Mouse (Mus musculus) fibroblast of lung, adult 2 months (primary cell): ENCODE measurements around the gene Nkain4.

Experiments used
- DNase-seq: peaks from one replicate; pipeline ENCODE4 v3.0.0-alpha.2; 2011; ENCODE audit warnings: low read depth

Gene Nkain4

DNA sequence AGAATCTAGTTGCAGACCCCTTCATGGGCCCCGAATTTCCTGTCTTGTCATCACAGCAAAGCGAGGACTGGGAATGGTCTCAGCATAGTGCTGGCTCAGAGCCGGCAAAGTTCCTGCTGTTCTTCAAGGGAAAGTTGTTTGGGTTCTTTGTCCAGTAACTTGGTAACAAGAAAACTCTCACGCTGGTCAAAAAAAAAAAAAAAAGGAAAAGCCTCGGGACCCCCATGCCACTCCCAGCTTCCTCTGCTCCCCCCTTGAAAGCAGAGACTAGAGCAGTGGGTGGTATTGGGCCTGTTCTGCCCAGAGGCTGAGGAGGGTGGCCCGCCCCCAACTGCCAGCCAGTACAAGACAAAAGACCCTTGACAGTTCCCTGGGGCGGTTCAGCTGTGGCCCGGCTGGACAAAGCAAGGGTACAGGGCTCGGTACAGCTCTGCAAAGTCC lies 1.7 kb downstream of the Nkain4 start:
- DNase-seq, result no peak

GRCm38 (mm10) chr2:180949947-180950346 lies 4.6 kb downstream of the Nkain4 start:
- DNase-seq, result no peak

DNA sequence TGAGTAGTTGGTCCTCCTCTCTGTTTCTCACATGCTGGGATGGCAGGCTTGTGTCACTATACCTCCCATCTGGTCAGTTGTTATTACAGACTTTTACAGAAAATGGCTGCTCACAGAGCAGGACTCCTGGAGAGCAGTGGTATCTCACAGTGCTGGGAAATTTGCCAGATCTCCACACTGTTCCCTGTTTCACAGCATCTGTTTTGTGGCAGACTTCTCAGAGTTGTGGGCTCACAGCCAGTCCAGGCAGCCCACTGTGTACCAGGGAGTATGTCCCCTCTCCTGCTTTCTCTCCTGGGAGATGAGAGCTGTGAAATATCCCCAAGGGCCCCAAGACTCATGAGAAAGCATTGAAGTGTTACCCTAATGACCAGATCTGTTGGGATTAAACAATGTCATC lies 12.6 kb downstream of the Nkain4 start:
- no peak for DNase-seq

GRCm38 (mm10) chr2:180940187-180940586 lies 14.3 kb downstream of the Nkain4 start:
- DNase-seq, result no peak

DNA sequence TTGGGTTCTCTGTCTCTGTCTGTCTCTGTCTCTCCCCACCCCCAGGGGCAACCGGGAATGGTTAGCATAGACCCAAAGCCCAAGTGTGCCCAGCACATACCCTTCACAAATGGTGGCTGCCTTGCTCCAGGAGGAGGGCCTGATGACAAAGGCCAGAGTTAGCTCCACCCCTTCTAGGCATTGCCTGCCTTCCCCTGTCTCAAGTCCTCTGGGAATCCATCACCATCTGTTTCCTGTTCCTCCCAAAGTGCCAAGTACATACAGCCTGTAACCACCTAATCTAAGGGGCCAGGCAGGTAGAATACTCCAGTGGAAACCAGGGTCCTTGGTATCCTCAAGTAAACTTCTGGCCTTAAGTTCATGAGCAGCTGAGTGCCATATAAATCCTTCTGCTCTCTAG lies 22.1 kb downstream of the Nkain4 start:
- DNase-seq, result no peak

DNA sequence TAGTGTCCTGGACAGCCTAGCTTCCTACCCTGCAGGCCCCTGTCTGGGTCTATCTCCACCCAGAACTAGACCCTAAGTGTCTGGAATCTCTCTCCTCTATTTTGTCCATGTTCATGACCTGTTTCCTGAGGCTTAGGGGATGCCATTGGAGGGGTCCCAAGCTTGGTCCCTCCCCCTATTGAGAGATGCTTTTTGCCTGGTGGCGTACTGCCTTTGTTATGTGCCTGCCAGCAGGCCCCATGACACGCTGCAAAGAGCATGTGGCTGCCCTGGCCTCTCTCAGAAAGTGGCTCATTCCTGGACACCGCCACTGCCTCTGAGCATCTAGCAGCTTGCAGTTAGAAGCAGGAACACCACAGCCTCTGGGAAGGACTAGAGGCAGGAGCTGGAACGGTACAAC lies 25.8 kb downstream of the Nkain4 start, which contains the start of gene Birc7:
Birc7 (plus strand) TSS at position 301 of the 400 bp plus-strand sequence.
- no peak for DNase-seq

DNA sequence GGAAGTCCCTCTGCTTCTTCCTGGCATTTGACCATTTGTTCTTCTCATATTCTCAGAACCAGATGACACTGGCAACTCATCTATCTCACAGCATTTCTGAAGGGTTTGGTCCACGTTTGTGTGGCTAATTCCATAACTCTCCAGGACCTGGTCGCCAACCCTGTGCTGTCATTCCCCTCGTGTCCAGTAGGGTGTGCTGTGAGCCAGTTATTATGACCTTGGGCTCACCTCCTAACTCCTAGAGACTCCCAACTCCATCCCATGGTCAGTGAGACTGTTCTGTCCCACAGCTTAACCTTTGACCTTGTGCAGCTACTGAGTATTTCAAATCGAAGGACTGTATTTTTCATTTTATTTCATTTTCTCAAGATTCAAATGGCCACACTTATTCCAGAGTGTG lies 29.3 kb downstream of the Nkain4 start:
- peak; percentile 27 for DNase-seq

GRCm38 (mm10) chr2:180922739-180923138 lies 31.8 kb downstream of the Nkain4 start:
- no peak for DNase-seq

DNA sequence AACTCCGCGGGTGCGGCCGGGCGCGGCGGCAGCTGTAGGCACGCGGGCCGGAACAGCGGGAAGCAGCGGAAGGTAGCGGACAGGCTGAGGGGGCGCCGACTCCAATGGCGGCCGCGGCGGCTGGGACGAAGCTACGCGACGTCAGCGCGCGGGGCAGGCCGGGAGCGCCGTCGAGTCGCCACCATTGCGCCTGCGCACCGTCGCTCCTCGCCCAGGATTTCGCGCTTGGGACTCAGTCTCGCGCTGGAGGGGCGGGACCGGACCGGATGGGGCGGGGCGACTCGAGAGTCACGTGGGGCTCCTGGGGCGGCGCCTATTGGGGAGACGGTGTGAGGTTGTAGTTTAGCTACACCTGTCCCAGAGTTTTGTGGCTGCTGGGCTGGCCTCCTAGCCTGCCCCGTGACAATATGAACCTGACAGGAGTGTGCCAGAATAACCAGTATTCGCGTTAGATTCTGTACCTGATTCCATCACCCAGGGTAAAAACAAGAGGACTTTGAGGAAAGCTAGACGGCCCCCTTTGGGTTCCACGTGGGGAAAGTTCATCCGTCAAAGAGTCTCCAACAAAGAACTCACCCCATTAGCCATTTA lies 33.6 kb downstream of the Nkain4 start, which contains the start of gene Ythdf1:
Ythdf1 (minus strand) TSS at position 140 of the 591 bp plus-strand sequence.
- DNase-seq, result peak; percentile 65

DNA sequence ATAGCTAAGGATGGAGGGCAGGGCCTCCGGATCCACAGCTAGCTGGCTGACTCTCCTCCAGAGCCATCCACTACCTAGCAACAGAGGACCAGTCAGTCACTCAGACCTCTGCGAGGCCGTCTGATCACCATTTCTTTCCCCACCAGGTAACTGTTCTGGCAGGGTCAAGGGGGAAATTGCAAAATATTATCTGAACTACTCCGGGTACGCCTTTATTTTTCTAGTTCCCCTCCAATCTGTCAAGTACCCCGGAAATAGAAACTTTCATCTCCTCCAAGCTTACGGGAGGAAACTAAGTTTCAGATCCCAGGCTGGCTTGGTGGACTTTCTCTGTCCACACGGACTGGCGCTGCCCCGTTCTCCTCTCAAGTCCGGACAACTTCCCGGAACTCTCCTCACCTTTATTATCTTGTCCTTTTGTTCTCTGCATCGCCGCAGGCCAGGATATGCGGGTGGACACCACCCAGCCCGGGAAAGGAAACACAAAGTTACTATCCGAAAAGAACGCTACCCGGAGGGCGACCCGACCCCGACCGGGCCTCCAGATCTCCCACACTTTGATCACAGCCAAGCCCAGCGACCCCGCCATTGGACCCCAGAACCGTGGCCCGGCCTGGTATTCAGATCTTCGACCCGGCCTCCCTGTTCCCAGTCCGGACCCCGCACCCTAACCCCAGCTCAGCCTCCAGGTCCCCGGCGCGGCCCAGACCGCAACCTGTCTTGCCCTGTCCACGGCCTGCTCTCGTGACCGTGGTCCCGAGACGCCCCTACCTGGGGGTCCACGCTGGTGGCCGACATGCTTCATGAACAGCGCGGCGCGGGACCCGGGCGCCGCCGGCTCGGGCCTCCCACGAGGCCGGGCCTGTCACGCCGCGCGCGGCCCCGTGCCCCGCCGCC lies 34.3 kb downstream of the Nkain4 start:
- DNase-seq, result no peak

GRCm38 (mm10) chr2:180915886-180916433 lies 38.5 kb downstream of the Nkain4 start:
- DNase-seq, result no peak

- DNase-seq, result no peak
These were observed 43.6 kb downstream of the Nkain4 start for GRCm38 (mm10) chr2:180910928-180911327.

GRCm38 (mm10) chr2:180905556-180906221 lies 48.8 kb downstream of the Nkain4 start:
- no peak for DNase-seq

DNA sequence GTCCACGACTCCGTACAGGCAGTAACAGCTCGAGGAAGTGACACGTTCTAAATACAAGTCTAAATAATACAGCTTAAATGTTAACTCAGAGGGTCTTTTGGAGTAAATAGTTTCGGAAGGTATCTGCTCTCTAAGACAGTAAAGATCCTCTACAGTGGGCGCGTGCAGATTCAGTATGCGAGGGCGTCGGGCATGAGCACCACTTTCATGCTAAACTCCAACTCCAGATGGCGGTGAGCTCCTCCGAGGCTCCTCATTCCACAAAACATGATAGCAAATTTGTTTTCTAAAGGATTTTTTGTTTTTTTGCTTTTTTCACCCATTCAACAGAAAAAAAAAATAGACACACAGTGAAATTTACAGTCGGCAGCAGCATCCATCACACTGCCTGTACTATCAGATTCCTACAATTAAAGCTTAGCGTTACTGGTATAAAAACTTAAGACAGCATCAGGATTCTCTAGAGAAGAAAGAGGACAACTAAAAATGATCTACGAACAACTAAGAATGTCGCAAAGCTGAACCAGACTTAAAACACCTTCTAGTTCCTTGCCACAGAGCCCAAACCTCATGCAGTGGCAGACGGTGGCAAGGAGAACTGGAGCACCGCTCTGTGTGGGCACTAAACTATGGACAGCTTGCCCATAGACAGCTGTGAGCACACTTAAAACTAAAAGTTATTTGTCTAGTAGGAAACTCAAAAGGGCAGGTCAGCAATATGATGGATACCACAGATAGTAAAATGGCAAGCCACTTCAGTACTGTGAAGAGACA lies 49.9 kb downstream of the Nkain4 start:
- no peak for DNase-seq

GRCm38 (mm10) chr2:180902086-180902485 lies 52.4 kb downstream of the Nkain4 start:
- peak; percentile 12 for DNase-seq

GRCm38 (mm10) chr2:180897857-180898256 lies 56.6 kb downstream of the Nkain4 start:
- no peak for DNase-seq

- DNase-seq, result no peak
These were observed 57.5 kb downstream of the Nkain4 start for GRCm38 (mm10) chr2:180896819-180897625.

DNA sequence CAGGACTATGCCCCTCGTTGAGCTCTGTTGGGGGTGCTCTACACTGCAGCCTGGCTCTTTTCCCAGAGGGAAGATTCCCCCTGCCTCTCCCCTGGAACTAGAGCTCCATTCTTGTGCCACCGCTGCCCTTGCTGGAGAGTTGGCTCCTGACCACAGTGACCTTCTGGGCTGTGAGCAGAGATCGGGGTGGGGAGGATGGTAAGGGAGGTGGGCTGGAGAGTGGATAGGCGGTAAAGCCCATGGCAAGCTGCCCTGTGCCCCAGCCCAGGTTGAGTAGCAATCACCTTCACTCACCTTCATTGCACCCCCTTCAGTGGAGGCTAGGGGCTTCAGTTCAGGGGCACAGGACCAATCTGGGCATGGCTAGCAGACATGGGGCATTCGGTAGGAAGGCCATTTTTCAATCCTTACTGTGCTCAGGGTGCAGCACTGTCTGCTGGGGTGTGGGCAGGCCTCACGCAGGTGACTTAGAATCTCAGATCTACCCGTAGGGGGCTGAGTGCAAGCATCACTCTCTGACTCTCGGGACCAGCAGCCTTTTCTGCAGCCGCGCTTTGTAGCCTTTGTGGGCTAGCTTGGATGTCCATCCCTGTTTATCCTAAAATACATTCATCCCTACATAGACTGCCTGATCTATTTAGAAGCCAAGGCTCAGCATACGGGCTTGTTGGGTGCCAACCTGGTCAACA lies 58.5 kb downstream of the Nkain4 start:
- DNase-seq, result no peak

DNA sequence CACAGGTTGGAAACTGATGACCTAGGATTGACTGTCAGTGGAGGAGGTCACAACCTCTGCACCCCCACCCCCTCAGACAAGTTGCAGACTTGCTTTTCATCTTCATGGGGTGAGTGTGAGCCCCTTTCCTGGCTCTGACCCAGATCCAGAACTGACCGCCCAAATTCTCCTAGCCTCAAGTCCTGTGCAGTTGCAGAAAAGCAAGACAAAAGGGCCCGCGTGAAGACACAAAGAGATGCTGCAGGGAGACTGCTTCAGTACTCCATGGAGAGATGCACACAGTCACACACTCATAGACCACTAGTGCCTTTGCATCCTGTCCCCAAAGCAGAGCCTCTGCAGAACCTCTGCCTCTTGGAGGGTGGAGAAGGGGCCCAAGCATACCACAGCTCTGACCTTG lies 59.2 kb downstream of the Nkain4 start:
- DNase-seq, result no peak

- no peak for DNase-seq
These were observed 59.8 kb downstream of the Nkain4 start for GRCm38 (mm10) chr2:180894734-180895133.
